Mouse (Mus musculus) brown adipose tissue, adult 24 weeks (tissue): ENCODE measurements around the gene Npb. TPM values are rescaled to one million over a fixed set of nuclear protein-coding genes. Genes with fewer than 3 reads are reported as not detected.

Experiments used
- H3K27ac ChIP-seq: fragments of 200-500 bp; replicated peaks from 2 replicates; pipeline ENCODE4 v1.5.1; 2012; ENCODE audit warnings: low read depth, mild to moderate bottlenecking, low read length
- H3K4me1 ChIP-seq: fragments of 200-500 bp; 2 replicates; pipeline ENCODE4 v1.6.1; 2012; ENCODE audit warnings: low read length, mixed read lengths; ENCODE audit not compliant: control insufficient read depth, insufficient read depth, insufficient read length
- H3K4me3 ChIP-seq: fragments of 200-500 bp; 2 replicates; pipeline ENCODE4 v1.5.1; 2012; ENCODE audit warnings: low read depth, mild to moderate bottlenecking, low read length, moderate library complexity; ENCODE audit not compliant: insufficient read depth
- polyA plus RNA-seq: library from polyadenylated mRNA; stranded (reverse); fragments of >200 nt; gene quantifications from 2 replicates; pipeline ENCODE4 v1.2.4, GENCODE M21; 2012; ENCODE audit not compliant: missing spikeins, insufficient read depth, insufficient read length

Npb gene
- polyA plus RNA-seq, 1 experiment = not detected

DNA sequence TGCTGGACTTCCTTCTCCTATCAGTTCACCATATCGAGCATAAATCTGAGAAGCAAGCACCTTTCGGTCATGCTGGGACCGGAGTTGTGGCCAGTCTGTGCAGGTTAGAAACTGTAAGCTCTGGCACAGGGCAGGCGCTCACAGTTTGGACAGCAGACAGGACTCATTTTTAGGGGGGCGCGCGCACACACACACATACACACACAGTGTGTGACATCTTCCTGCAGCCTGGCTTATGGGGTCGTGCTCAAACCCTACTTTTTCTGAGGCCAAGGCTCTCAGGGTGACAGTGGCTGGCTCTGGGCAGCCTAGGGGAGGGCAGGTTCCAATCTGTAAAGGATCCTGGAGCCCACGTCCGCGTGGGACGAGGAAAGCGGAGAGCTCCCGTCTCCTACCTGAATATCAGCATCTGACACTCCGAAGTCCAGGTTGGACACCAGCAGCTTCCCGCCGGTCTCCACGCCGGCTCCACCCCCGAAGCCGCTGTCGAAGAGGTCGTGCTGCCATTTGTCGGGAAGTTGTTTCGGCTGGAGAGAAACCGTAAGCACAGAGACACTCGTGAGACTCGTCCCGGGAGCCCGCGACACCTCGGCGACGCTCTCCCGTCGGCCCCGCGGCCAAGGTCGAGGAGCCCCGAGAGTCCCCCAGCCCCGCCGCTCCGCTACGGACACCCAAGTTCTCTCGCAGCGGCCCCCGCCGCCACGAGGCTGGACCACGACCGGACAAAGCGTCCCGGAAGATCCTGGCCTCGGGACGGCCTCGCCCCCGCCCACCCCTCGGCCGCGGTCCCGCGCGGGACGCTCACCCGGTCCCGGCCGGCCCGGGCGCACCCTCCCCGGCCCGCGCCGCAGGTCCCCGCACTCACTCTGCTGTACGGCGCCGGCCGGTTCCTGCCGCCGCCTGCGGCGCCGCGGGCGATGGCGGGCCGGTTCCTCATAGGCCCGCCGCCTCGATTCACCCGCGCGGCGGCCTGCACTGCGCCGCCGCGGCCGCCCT is 10.7 kb upstream of the Npb start:
- H3K27ac ChIP-seq = 0 out of 2 replicates have a peak overlapping the region, but pooled peaks have one; percentile 42
- peak overlapping the region; percentile 70 for H3K4me3 ChIP-seq
- peaks cover 10% of the 10 kb centered on the region for H3K4me1 ChIP-seq

DNA sequence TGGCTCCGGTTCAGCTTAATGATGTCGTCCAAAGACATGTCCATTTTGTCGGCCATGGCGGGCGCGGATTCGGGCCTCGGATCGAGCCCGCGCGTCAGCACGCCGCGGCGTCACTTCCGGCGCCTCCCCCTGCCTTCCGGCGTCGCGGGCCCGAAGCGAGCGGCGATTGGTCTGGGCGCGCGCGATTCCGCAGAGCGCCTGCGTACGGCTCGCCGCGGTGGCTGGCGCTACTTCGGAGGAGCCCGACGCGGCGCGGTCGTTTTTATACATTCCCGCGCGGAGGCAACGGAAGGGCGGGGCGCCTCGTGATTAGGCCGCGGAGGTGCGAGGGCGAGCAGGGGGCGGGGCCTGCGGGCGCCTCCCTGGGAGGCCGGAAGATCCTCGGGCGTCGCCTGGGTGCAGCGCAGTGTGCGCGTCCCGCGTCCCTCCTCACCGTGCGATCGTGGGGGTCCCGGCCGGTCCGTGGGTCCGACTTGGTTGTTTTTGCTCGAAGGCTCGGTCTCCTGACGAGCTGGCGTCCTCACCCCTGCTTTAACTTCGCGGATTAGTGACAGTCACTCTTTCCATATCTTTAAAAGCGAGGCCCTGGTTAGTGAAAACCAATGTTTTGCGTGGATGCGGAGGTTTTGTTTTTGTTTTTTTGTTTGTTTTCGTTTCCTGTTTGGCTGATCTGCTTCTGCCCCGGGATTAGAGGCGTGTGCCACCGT is 9.8 kb upstream of the Npb start, which contains the start of the genes Alyref and Anapc11:
Gene Alyref, minus strand, starts transcription at position 83 of the 707 bp plus-strand sequence.
Gene Anapc11, plus strand, starts transcription at position 139 of the 707 bp plus-strand sequence.
- peak within 1 kb of the TSS; percentile 74 for H3K4me3 ChIP-seq
- H3K27ac ChIP-seq = peak within 1 kb of the TSS; percentile 68
- H3K4me1 ChIP-seq = peaks cover 10% of the 10 kb centered on the region

DNA sequence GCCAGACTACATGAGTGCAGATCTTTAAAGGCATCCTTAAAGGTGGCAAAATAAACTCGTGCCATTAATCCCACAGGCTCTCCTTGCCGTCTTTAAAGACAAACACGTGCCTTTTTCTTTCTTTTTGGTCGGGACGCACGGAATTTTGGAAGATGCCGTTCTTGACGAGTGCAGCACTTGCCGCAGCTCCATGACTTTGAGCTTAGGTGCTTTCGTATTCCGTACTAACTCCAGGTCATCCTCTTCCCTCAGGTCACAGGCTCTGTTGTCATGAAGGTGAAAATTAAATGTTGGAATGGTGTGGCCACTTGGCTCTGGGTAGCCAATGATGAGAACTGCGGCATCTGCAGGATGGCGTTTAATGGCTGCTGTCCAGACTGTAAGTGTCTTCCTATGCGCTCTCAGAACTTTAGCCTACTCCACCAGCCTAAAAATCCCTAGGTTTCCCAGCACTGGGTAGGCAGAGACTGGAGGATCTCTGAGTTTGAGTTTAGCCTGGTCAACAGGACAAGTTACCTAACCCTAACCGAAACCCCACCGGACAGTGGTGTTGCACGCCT is 9.2 kb upstream of the Npb start:
- H3K4me1 ChIP-seq = peaks cover 10% of the 10 kb centered on the region
- H3K27ac ChIP-seq = peak overlapping the region; percentile 68
- peak overlapping the region; percentile 74 for H3K4me3 ChIP-seq

DNA sequence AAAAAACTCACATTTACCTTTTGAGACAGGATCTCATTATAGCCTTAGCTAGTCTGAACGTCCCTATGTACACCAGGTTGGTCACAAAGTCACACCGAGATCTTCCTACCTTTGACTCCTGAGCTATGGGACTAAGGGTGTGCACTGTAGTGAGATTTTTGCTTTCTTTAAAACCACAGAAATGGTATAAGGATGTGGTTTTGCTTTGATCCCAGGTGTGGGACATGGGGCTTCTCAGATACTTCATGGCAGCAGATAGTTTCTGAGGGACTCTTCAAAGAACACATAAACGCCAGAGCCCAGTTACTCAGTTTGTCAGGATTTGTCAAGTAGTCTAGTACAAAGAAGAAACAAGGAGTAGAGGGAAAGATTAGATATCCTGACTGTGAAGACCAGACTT is 7.6 kb upstream of the Npb start:
- Histone ChIP-seq H3K27ac (no peak overlapping the region), H3K4me3 (no peak overlapping the region), H3K4me1 (peaks cover 10% of the 10 kb centered on the region)

DNA sequence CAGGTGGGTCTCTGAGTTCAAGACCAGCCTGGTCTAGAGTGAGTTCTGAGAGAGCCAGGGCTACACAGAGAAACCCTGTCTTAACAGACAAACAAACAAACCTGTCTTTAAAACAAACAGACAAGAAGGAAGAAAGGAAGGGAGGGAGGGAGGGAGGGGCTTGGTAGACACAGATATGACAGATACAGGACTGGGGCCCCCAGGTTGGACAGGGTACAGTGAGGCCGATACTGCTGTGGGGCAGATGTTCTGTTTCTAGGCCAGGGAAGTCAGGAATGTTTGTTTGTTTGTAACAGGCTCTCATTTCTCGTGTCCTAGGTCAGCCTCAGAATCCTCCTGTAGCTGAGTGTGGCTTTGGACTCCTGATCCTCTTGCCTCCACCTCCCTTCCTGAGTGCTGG is 4.7 kb upstream of the Npb start:
- H3K27ac ChIP-seq = no peak overlapping the region
- peaks cover 5% of the 10 kb centered on the region for H3K4me1 ChIP-seq
- no peak overlapping the region for H3K4me3 ChIP-seq

DNA sequence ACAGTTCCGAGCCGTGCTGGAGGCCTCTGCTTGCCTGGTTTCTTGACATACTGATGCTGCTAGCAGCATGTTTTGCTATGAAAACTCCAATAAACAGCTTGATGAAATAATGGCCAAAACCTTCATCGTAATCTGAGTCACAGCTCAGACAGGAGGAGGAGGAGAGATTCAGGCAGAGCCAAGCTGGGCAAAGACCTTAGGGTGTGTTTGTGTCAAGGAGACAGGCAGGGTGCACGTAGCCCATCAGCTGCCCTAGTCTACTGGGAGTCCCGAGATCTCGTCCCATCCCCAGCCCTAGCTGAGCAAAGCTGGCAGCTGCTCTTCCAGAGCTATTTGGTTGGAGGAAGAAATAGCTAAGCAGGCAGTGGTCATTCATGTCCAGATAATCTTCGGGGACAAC is 2.6 kb upstream of the Npb start:
- H3K4me3 ChIP-seq = no peak overlapping the region
- no peaks in the 10 kb centered on the region; the same call in 1 of the 2 replicates for H3K4me1 ChIP-seq
- H3K27ac ChIP-seq = no peak overlapping the region

DNA sequence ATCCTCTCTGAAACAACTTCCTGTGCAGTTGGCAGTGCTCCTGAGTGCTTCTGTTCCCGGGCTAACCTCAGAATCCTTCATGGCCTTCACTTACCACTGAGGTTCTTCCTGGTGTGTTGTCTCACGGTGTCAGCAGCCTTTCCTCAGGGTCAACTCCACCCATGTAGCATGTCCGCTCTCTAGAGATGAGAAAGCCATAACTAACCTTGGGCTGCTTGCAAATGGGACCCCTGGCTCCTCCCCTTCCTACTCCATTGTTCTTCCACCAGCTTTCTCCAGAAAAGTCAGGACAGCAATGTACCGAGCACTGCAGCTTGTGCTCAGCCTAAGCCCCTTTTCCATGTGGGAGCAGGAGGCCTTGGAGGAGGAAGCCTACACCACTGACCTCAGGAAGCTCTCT is 1.5 kb upstream of the Npb start:
- H3K27ac ChIP-seq = no peak overlapping the region
- H3K4me3 ChIP-seq = no peak overlapping the region
- H3K4me1 ChIP-seq = no peaks in the 10 kb centered on the region; the same call in 1 of the 2 replicates

DNA sequence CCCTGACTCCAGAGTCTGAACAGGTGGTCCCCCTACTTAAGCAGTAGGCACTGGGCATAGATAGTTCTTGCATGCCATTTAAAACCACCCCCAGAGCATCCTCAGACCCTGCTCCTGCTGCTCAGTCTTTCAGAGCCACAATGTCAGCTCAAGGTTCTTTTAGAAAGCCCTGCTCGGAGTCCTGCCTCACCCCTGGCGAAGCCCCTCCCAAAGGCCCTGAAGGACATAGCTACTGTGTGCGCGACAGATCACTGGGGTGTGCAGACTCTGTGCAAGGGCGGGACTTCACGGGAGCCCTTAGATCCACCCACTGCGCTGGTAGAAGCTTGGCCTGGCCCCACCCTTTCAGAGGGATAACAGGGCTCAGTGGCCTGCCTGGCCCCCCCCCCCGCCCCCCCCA is 973 bp downstream of the Npb start:
- Histone ChIP-seq H3K27ac (no peak overlapping the region), H3K4me3 (no peak overlapping the region), H3K4me1 (no peaks in the 10 kb centered on the region; the same call in 1 of the 2 replicates)

DNA sequence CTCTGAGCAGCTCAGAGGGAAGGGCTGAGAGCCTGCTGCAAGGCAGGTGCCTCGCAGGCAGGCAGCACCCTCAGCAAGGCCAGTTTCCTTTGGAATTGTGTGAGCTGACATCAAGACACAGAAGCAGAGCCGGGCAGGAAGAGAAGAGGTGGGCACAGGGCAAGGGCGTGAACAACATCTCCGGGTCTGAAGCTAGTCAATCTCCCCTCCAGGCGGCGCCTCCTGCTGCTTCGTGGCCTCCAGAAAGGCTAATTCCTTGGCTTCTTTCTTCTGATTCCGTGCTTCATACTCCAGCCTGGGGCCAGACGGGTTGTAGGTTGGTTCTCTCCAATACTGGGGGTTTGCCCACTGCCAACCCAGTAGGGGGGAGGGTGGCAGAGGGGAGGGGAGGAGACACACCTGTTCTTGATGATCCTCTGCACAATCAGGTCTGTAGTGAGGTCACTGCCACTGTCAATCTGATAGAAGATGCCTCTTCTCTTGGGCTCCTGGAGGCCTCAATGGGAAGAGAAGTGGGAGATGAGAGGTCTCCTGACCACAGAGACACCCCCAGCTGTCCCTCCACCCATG is 2.3 kb downstream of the Npb start:
- Histone ChIP-seq H3K27ac (no peak overlapping the region), H3K4me3 (no peak overlapping the region), H3K4me1 (no peaks in the 10 kb centered on the region; the same call in 1 of the 2 replicates)

DNA sequence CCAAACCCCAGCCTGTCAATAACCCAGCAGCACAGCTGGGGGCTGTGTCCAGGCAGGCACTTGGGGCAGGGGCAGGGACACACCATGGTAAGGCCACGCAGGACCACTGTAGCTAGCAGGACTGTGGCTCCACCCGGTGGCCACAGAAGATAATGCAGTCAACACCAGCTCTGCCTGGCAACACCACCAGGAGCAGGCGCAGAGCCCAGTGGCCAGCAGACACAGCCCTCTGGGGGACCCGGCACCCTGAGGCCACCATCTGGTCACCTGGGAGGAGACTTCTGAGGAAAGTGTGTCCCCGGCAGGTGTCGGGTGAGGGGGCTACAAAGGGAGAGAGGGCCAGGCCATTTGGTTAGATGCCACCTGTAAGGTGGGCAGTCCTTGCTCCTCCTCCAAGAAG is 4.5 kb downstream of the Npb start:
- Histone ChIP-seq H3K4me3 (no peak overlapping the region), H3K4me1 (peaks cover 5% of the 10 kb centered on the region), H3K27ac (no peak overlapping the region)

DNA sequence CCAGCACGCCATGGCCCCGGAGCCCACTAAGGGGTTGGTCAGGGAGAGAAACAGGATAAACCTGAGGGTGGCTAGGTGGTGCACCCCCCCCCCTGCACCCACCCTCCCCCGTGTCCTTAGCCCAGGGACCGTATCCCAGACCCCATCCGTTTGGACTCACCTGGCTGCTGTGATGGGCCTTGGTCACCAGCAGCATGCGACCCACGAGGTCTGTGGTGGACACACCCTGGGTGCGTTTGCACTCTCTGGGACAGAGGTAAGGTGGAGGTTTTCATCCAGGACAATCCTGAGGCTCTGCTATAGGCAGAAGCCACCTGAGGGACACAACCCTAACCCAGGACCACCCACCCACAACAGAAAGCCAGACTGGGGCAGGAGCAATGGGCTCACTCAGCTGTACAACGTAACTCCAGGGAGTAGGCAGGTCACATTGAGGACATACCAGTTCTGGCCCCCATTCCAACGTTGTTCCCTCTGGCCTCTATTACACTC is 5.2 kb downstream of the Npb start:
- Histone ChIP-seq H3K4me1 (peaks cover 5% of the 10 kb centered on the region), H3K4me3 (no peak overlapping the region)

DNA sequence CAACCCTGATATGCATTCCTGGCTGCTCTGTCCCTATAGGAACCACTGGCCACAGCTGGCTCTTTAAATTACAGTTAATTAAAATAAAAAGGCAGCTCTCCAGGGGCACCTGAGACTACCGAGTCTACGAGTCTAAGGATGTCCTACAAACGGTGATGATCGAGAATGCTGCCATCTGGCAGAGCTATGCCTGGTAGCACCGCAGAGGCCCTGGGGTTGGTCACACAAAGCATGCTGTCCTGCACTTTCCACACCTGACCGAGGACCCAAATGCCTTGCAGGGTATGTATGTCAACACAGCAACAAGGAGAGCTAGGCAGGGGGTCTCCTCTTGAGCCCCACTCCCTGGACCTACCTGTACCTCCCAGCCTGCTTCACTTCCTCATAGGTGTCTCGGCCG is 5.7 kb downstream of the Npb start:
- no peak overlapping the region for H3K4me3 ChIP-seq
- no peak overlapping the region for H3K27ac ChIP-seq
- H3K4me1 ChIP-seq = peaks cover 5% of the 10 kb centered on the region

More for the DNA sequence above, 5.2 kb downstream of the Npb start:
- H3K27ac ChIP-seq = no peak overlapping the region

DNA sequence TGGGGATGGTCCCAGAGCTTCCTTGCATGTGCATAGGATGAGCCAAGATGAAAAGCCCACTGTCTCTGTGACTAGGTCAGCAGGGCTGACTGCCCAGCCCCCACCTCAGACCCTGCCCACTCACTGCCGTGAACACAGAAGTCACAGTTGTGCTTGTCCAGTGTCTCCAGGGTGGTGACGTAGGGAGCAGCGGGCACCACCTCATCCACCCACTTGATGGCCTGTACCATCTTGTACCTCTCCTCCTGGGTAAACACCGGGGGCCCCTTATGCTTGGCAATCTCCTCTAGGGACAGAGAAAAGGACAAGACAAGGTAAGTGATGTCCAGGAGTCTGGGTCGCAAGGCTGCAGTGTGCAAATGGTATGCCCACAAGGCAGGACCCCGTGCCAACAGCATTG is 6.9 kb downstream of the Npb start:
- H3K4me3 ChIP-seq = no peak overlapping the region
- peaks cover 5% of the 10 kb centered on the region for H3K4me1 ChIP-seq
- H3K27ac ChIP-seq = no peak overlapping the region

DNA sequence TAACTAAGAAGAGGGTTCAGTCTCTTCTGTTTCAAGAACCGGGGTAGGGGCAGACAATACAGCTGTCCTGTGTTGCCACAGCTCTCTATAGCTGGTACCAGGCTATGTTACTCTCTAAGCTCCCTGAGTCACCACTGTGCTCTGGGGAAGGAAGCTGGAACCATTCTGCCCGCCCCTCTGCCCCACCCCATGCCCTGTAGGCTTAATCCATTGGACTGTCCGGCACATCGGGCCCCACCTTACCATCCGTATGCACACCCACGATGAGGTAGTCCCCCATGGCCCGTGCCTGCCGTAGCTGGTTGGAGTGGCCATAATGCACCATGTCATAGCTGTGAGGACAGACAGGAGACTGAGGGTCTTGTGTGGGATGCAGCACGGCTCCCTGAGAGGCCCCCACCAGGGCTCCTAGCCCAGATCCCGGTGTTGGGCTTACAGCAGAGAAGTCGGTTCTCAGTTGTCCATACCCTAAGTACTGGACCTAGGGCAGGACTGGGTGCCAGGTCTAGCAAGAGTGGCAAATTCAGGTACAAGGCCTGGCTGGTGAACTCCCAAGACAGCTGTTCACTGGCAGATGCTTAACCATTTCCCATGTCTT is 7.4 kb downstream of the Npb start:
- H3K4me1 ChIP-seq = peaks cover 5% of the 10 kb centered on the region
- no peak overlapping the region for H3K27ac ChIP-seq
- no peak overlapping the region for H3K4me3 ChIP-seq
